Mouse (Mus musculus): ENCODE measurements around the gene Dlgap4.

Gene Dlgap4

GRCm38 (mm10) chr2:156613541-156614257 is at the start of gene Dlgap4:
Gene Dlgap4, plus strand, starts transcription at chr2:156613705.
- no peak for DNase-seq (ENCODE audit: low spot score)

GRCm38 (mm10) chr2:156566512-156566911 is 47.0 kb upstream of the Dlgap4 start:
- no peak for DNase-seq (ENCODE audit: low spot score)

DNA sequence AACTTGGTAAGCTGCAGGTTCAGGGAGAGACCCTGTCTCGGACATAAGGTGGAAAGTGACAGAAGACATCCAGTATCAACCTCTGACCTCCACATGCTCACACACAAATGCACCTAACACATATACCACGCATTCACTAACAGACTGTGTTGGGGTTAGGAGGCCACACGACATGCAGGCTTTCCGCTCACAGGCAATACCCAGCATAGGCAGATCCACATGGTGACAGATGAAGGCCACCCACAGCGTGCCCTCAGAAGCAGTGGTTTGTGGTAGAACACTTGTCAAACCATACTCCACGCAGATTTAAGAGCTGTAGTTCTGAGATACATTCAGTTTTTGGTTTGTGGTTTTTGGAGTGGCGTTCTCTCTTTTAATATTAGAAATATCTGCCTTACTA is 44.9 kb upstream of the Dlgap4 start:
- no peak for DNase-seq (ENCODE audit: low spot score)

DNA sequence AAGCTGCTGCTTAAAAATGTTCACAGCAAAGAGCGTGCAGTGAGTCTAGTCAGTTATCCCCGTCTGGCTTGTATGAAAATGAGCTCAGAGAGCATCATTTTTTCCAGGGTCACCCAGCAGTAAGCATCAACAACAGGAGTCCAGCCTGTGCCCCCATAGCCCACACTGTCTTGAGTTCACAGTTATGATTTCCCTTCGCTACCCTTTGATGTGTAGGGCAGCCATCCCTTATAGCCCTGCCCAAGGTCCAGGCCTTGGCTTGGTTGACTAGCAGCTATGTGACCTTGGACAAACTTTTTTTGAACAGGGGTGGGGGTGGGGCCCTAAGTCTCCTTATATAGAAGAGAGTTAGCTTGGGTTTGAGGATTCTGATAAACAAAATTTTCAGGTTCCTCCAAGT is 44.2 kb upstream of the Dlgap4 start:
- no peak for DNase-seq (ENCODE audit: low spot score)

DNA sequence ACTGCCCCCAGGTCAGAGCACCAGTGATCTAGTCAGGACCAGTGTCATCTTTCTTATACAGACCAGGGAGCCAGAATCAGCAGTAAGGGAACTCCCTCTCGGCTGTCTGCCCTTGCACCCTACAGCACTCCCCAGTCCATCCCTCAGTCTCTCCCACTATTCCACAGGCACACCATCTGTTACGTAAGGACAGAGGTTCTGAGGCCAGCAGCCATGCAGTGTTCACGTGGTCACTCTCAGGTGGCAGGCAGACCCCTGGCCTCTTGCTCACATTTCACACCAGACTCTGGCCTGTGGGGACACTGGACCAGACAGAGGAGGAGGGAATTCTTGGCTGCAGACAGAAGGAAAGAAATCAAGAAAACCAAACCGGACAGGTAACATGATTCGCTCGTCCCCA is 42.0 kb upstream of the Dlgap4 start:
- no peak for DNase-seq (ENCODE audit: low spot score)

DNA sequence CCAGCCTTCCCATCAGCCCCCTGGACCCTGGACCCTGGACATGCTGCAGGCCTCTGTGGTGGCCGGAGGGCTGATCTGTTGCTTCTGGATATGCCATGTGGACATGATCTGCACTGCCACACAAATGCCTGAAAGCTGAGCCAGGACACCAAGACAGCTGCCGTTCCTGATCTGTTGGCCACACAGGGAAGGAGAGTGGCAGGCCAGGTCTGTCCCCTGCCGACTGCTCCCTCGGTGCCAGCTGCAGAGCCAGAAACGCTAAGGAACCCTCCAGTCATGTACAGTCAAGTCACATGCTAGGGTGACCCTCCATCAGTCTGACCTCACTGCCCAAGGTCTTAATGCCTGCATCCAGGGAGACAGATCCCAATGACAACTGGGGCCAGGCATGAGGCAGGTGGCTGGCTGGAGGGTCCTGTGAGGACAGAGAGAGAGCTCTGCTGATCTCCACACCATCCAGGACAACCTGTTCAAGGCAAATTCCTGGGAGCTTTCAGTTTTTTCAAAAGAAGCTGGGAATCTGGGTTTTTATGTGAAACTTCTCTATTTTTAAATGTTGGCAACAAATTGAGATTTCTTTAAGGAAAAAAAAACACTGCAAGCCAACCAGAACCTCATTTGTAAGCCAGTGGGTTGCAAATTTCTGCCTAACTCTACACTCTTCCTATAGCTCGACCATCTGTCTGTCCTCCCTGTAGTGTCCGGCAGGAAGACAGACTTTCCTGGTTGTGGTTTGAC is 36.5 kb upstream of the Dlgap4 start:
- no peak for DNase-seq (ENCODE audit: low spot score)

DNA sequence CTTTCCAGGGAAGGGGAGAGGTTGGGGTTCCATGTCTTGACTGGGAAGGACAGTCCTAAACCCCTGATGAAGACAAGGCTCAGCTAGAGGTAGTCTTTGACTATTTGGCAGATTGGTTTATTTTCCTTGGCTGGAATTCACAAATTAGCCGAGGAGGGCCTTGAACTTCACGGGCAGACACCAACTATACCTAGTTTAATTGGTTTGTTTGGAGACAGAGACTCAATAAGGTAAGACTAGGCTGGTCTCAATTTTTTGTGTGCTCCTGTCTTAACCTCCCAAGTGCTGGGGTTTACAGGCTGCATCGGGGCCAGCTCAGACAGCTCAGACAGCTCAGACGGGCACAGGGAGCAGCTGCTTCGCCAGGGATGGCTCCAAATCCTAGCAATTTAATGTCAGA is 33.0 kb upstream of the Dlgap4 start:
- DNase-seq (ENCODE audit: low spot score) = no peak

DNA sequence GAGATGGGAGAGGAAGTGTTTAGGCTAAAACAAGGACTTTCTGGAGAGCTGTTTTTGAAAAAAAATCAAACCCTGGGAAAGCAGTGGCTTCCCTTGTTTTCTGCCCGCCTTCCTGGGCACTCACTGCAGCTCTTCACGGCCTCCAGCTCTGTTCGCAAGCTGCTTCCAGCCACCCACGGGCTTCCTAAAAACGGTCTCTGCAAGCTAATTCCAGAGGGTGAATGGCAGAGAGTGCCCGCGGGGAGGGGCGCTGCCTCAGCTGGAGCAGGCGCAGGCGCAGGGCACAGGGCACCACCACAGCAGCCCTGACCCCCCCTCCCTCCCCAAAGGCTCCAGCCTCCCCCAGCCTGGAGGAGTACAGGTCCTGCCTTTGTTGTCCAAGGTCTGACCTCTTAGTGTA is 32.3 kb upstream of the Dlgap4 start:
- DNase-seq (ENCODE audit: low spot score) = no peak

DNA sequence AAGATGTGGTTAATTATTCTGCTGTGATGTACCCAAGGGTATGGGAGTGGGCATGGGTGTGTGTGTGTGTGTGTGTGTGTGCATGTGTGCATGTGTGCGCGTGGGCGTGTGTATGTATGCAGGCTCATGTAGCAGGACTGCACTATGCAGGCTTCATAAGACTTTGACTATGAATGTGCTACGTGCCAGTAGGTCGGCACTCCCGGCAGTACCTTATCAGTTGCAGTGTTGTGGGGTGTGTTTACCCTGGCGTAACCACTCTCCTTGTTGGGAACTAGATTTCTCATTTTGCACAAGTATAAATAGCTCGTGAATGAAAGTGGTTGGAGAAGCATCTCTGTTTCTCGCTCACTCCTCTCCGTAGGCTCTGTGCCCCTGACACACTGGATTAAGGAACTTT is 30.6 kb upstream of the Dlgap4 start:
- no peak for DNase-seq (ENCODE audit: low spot score)

GRCm38 (mm10) chr2:156584154-156584796 is 29.2 kb upstream of the Dlgap4 start:
- DNase-seq (ENCODE audit: low spot score) = no peak

DNA sequence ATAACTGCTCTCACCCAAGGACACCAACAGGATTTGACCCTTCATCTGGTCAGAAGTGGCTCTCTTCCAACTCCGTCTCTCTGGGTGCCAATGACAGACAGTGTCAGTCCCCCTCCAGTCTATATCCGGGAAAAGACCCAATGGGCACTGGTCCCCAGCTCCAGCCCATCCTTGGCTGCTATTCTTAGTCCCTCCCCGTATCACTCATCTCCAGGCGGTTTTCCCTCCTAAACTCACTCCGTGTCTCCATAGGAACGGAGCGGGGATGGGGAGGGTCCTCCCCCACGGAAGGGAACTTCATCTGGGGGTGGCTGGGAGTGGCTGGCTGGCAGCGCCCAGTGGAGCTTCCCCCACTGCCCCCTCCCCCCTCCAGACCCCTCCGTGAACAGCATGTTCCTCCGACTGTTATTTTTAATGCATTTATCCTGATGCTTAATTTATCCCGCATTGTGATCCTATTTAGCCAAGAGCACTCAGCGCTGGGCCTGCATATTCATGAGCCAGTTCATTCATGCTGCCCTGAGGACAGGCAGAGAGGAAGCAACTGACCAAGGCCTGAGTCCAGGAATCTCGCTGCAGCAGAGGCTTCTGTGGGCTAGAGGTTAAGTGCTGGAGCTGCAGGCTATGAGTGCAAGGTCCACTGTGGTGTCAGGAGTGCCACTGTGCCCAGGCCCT is 28.6 kb upstream of the Dlgap4 start:
- DNase-seq (ENCODE audit: low spot score) = no peak

DNA sequence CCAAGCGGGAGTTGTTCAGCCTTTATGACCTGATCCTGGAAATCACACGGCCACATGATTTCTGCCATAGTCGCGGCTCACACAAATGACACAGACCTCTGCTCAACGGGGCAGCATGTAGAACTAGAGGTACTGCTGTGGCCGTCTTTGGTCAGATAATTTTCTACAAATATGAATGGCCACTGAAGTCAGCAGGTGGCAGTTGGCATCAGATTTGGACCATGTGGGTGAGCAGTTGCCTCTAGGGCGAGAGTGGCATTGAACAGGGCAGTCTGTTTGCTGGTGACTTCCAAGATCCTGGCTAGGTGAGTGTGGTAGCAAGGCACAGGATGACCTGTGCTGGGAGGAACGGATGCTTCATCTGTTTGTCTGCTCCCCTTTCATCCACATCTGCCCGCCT is 24.0 kb upstream of the Dlgap4 start:
- no peak for DNase-seq (ENCODE audit: low spot score)

DNA sequence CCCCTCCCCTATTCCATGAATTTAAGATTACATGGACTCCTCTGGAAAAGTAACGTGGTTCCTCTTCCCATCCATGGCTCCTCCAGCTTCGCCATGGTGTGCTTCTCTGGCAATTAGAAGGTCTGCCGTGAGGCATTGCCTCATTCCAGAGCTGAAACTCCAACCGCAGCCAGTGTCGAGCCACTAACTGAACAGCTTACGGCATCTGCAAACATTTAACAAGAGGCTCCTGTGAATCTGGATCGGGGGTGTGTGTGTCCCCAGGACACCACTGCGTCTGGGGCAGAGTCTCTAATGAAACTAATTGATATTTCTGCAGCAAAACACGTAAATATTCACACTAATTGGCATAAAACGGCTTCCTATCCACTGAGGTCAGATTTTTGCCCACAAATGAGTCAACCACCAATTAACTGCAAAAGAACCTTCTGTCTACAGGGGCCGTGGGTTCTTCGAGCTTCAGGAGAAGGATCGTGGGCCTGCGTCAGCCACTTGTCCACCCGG is 18.5 kb upstream of the Dlgap4 start:
- DNase-seq (ENCODE audit: low spot score) = no peak

DNA sequence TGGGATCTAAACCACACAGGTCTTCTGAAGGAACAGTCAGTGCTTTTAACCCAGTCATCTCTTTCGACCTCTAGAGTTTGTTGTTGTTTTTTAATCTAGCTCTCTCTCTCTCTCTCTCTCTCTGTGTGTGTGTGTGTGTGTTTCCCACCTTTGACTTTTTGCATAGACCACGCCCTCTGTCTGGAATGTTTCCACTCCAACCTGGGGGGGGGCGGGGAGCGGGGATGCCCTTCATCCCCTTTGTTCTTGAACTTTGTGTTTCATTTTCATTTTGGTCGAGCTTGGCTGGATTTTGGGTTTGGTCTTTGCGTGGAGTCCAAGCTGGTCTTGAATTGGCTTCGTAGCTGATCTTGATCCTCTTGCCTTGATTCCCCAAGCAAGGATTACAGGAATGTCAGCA is 10.9 kb upstream of the Dlgap4 start:
- no peak for DNase-seq (ENCODE audit: low spot score)

GRCm38 (mm10) chr2:156603671-156604070 is 9.8 kb upstream of the Dlgap4 start:
- no peak for DNase-seq (ENCODE audit: low spot score)

- DNase-seq (ENCODE audit: low spot score) = no peak
Measured at GRCm38 (mm10) chr2:156605144-156605543, 8.4 kb upstream of the Dlgap4 start.

- no peak for DNase-seq (ENCODE audit: low spot score)
Measured at GRCm38 (mm10) chr2:156605971-156606370, 7.5 kb upstream of the Dlgap4 start.

- DNase-seq (ENCODE audit: low spot score) = no peak
Measured at GRCm38 (mm10) chr2:156613081-156613540, 394 bp upstream of the Dlgap4 start.

DNA sequence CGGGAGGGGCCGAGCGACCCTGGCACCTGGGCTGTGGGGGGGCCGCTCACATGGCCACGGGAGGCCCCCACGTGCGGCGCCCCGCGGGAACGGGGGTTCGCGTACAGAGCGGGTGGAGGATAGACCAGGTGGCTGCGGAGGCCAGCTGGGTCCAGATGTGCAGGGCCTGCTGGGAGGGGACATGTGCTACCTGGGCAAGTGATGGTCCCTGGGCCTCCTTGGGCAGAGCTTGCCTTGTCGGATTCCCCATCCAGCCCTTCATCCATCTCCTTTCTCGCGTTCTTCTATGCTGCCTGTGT is 702 bp downstream of the Dlgap4 start:
- no peak for DNase-seq (ENCODE audit: low spot score)

- no peak for DNase-seq (ENCODE audit: low spot score)
Measured at GRCm38 (mm10) chr2:156614661-156615654, 1.5 kb downstream of the Dlgap4 start.

- no peak for DNase-seq (ENCODE audit: low spot score)
Measured at GRCm38 (mm10) chr2:156616513-156616912, 3.0 kb downstream of the Dlgap4 start.
